Mouse (Mus musculus) heart, adult 2 months (tissue): ENCODE results near the gene Zan.

Experiments
- CTCF ChIP-seq: fragments of 200-600 bp; IDR thresholded peaks from 2 replicates; pipeline ENCODE4 v1.8.1; 2022; ENCODE audit warnings: antibody characterized with exemption, mild to moderate bottlenecking, moderate library complexity
- EP300 ChIP-seq: fragments of 200-500 bp; IDR thresholded peaks from 2 replicates; pipeline ENCODE4 v1.6.1; 2011; ENCODE audit warnings: low read depth, low read length, control low read depth; ENCODE audit not compliant: insufficient read depth
- POLR2A ChIP-seq: fragments of 200-500 bp; IDR thresholded peaks from 2 replicates; pipeline ENCODE4 v1.6.1; 2011; ENCODE audit warnings: mild to moderate bottlenecking, low read depth, low read length, control low read depth; ENCODE audit not compliant: insufficient read depth

DNA sequence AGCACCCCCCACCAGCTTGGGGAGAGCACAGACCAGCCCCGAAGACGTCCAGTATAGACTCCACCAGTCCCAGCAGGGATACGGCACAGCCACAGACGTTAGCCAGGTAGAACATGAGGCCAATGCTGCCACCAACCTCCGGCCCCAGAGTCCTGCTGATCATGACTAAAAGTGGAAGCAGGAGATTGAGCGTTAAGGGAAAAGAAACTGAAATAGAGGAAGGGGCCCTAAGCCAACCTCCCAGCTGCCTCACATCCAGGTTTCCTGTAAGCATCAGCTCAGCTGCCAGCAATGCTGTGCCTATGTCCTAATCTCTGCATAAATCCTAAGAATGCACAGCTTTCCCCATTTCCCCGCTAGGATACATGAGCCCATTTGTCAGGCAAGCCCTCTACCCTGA lies 146.0 kb downstream of the Zan start:
- TF ChIP-seq CTCF (no peak), POLR2A (no peak), EP300 (no peak)
